Mouse (Mus musculus) urinary bladder, postnatal 4 days (tissue): ENCODE measurements around the gene Gphn.
A peak's percentile ranks its signal among the peaks of the same experiment; 100 is the strongest.

ENCODE experiments used
- DNase-seq, 2 experiments: peaks; one replicate each; pipeline ENCODE4 v3.0.0; 2021 to 2022; ENCODE audit warnings: low spot score in 2 of 2

Gphn gene

GRCm38 (mm10) chr12:78225707-78226518 is at the start of gene Gphn:
Gphn (plus strand) TSS chr12:78226379.
- DNase-seq, result peak; percentile 85 to 87

- no peak for DNase-seq
These were observed 44.7 kb upstream of the Gphn start for GRCm38 (mm10) chr12:78181452-78181851.

GRCm38 (mm10) chr12:78193942-78194341 is 32.2 kb upstream of the Gphn start, which contains the start of gene Gm6657:
Gm6657 (plus strand) TSS chr12:78194242.
- DNase-seq, result no peak

- no peak for DNase-seq
These were observed 30.8 kb upstream of the Gphn start for GRCm38 (mm10) chr12:78195368-78195767.

- DNase-seq, result no peak
These were observed 22.5 kb upstream of the Gphn start for GRCm38 (mm10) chr12:78203646-78204045.

GRCm38 (mm10) chr12:78205915-78206570 is 20.1 kb upstream of the Gphn start:
- no peak for DNase-seq

GRCm38 (mm10) chr12:78206571-78206960 is 19.6 kb upstream of the Gphn start:
- DNase-seq, result no peak

GRCm38 (mm10) chr12:78209856-78210255 is 16.3 kb upstream of the Gphn start:
- no peak for DNase-seq

- no peak for DNase-seq
These were observed 10.7 kb upstream of the Gphn start for GRCm38 (mm10) chr12:78215490-78215889.

- no peak for DNase-seq
These were observed 6.9 kb upstream of the Gphn start for GRCm38 (mm10) chr12:78219191-78219825.

- DNase-seq, result peak in 1 of 2 experiments; percentile 84
These were observed 318 bp downstream of the Gphn start for GRCm38 (mm10) chr12:78226519-78226875.

- peak; percentile 38 to 62 for DNase-seq
These were observed 1.1 kb downstream of the Gphn start for GRCm38 (mm10) chr12:78227021-78227932.

GRCm38 (mm10) chr12:78228139-78228538 is 2.0 kb downstream of the Gphn start:
- no peak for DNase-seq

GRCm38 (mm10) chr12:78232560-78232959 is 6.4 kb downstream of the Gphn start:
- DNase-seq, result no peak

- no peak for DNase-seq
These were observed 22.2 kb downstream of the Gphn start for GRCm38 (mm10) chr12:78248366-78248765.

GRCm38 (mm10) chr12:78249151-78249550 is 23.0 kb downstream of the Gphn start:
- no peak for DNase-seq

GRCm38 (mm10) chr12:78277386-78277785 is 51.2 kb downstream of the Gphn start:
- DNase-seq, result no peak

- no peak for DNase-seq
These were observed 64.2 kb downstream of the Gphn start for GRCm38 (mm10) chr12:78290384-78290783.

- no peak for DNase-seq
These were observed 72.7 kb downstream of the Gphn start for GRCm38 (mm10) chr12:78298824-78299398.

- DNase-seq, result no peak
These were observed 88.9 kb downstream of the Gphn start for GRCm38 (mm10) chr12:78315106-78315505.

GRCm38 (mm10) chr12:78327946-78328345 is 101.8 kb downstream of the Gphn start:
- no peak for DNase-seq
